Mouse (Mus musculus): Measurements from ENCODE around the gene Mboat1. TPM values are rescaled to one million over a fixed set of nuclear protein-coding genes. Genes with fewer than 3 reads are reported as not detected.

Mboat1 gene
- total RNA-seq, 2 experiments from 2014 or later = 0.75 to 0.91 TPM

- no peak for TF ChIP-seq CTCF (IDR thresholded peaks at IDR 0.05)
- Histone ChIP-seq H3K4me3 (no peak overlapping the region), H3K27ac (no peak overlapping the region)
- DNase-seq (ENCODE audit: extremely low spot score in 1 of 2, low spot score in 2 of 2) = no peak
- intact Hi-C loops (cut with DNase I) = no loop called here
Observed at GRCm38 (mm10) chr13:30254421-30254820, 118.1 kb downstream of the Mboat1 start.

- no peak overlapping the region for H3K4me3 ChIP-seq
- TF ChIP-seq CTCF (IDR thresholded peaks at IDR 0.05) = no peak
- no peak overlapping the region for H3K27ac ChIP-seq
- intact Hi-C loops (cut with DNase I) = loop anchor here (2.0 kb wide), 1 partner anchor 272 kb away; the partner anchor contains the start of gene E2f3
- no peak for DNase-seq (ENCODE audit: extremely low spot score in 1 of 2, low spot score in 2 of 2)
Observed at GRCm38 (mm10) chr13:30258802-30259201, 122.5 kb downstream of the Mboat1 start.

- no peak overlapping the region for H3K4me3 ChIP-seq
- intact Hi-C loops (cut with DNase I) = loop anchor here (2.0 kb wide), 1 partner anchor 273 kb away; the partner anchor contains the start of gene E2f3
- H3K27ac ChIP-seq = no peak overlapping the region
- no peak for TF ChIP-seq CTCF (IDR thresholded peaks at IDR 0.05)
- DNase-seq (ENCODE audit: extremely low spot score in 1 of 2, low spot score in 2 of 2) = no peak
Observed at GRCm38 (mm10) chr13:30259326-30259725, 123.0 kb downstream of the Mboat1 start.

GRCm38 (mm10) chr13:30259912-30260560 is 123.7 kb downstream of the Mboat1 start:
- peak; percentile 69 to 72 for DNase-seq (ENCODE audit: extremely low spot score in 1 of 2, low spot score in 2 of 2)
- intact Hi-C loops (cut with DNase I) = loop anchor here (1.0 to 2.0 kb wide), 3 partner anchors 167 to 403 kb away; partner anchors contain the start of gene E2f3
- Histone ChIP-seq H3K27ac (no peak overlapping the region), H3K4me3 (no peak overlapping the region)
- TF ChIP-seq CTCF (IDR thresholded peaks at IDR 0.05) = peak; percentile 86

GRCm38 (mm10) chr13:30263681-30264080 is 127.4 kb downstream of the Mboat1 start:
- no peak for TF ChIP-seq CTCF (IDR thresholded peaks at IDR 0.05)
- no peak overlapping the region for H3K4me3 ChIP-seq
- H3K27ac ChIP-seq = no peak overlapping the region
- DNase-seq (ENCODE audit: extremely low spot score in 1 of 2, low spot score in 2 of 2) = no peak
- intact Hi-C loops (cut with DNase I) = no loop called here

- DNase-seq (ENCODE audit: extremely low spot score in 1 of 2, low spot score in 2 of 2) = no peak
- intact Hi-C loops (cut with DNase I) = no loop called here
- no peak overlapping the region for H3K4me3 ChIP-seq
- no peak overlapping the region for H3K27ac ChIP-seq
- TF ChIP-seq CTCF (IDR thresholded peaks at IDR 0.05) = no peak
Observed at GRCm38 (mm10) chr13:30264303-30264702, 128.0 kb downstream of the Mboat1 start.

GRCm38 (mm10) chr13:30264765-30265164 is 128.5 kb downstream of the Mboat1 start:
- no peak for DNase-seq (ENCODE audit: extremely low spot score in 1 of 2, low spot score in 2 of 2)
- no peak for TF ChIP-seq CTCF (IDR thresholded peaks at IDR 0.05)
- Histone ChIP-seq H3K4me3 (no peak overlapping the region), H3K27ac (no peak overlapping the region)
- intact Hi-C loops (cut with DNase I) = no loop called here

GRCm38 (mm10) chr13:30266036-30266435 is 129.7 kb downstream of the Mboat1 start:
- no peak for DNase-seq (ENCODE audit: extremely low spot score in 1 of 2, low spot score in 2 of 2)
- intact Hi-C loops (cut with DNase I) = no loop called here
- Histone ChIP-seq H3K27ac (no peak overlapping the region), H3K4me3 (no peak overlapping the region)
- TF ChIP-seq CTCF (IDR thresholded peaks at IDR 0.05) = no peak

GRCm38 (mm10) chr13:30272040-30272686 is 135.9 kb downstream of the Mboat1 start:
- intact Hi-C loops (cut with DNase I) = loop anchor here (1.0 kb wide), 1 partner anchor 258 kb away; no protein-coding TSS in a partner anchor
- H3K4me3 ChIP-seq = no peak overlapping the region
- TF ChIP-seq CTCF (IDR thresholded peaks at IDR 0.05) = peak; percentile 83
- peak in 1 of 2 experiments; percentile 47 for DNase-seq (ENCODE audit: extremely low spot score in 1 of 2, low spot score in 2 of 2)
- no peak overlapping the region for H3K27ac ChIP-seq

Other genes starting within 250 kb of the Mboat1 start
- 10 to 100 TPM; 21.1 to 21.8 TPM for gene E2f3, start 150.4 kb upstream of the Mboat1 start, total RNA-seq (2021)
- 1 to 10 TPM in 1 of 2 experiments, under 1 TPM in 1; 0.91 to 1.1 TPM for gene Agtr1a, start 200.0 kb downstream of the Mboat1 start, total RNA-seq (2021)